In genomic region chr2:167219154-167219775, GRCm38 (mm10) we compare ENCODE assay signal across 8 mouse cellular contexts. TPM values are rescaled to one million over a fixed set of nuclear protein-coding genes. Genes with fewer than 3 reads are reported as not detected.
DNase-seq lines count a peak whose midpoint lies in the region; ATAC-seq and TF ChIP-seq lines count a peak whose summit lies in the region.

No protein-coding gene starts in this region.

- no peak overlapping the region for H3K9ac ChIP-seq in kidney, embryonic 16.5 days (replicated peaks; ENCODE audit: low read length)
- H3K9ac ChIP-seq in liver, adult 2 months (ENCODE audit: low read depth, low read length), result no peak overlapping the region
- no peak overlapping the region for H3K9ac ChIP-seq in neural tube, embryonic 12.5 days
- no peak overlapping the region for H3K9ac ChIP-seq in stomach, embryonic 16.5 days (ENCODE audit: low read length)

- peak; percentile 92 for TF ChIP-seq CTCF in liver, adult 2 months (IDR thresholded peaks at IDR 0.05; ENCODE audit: low read depth, low read length)

- no peaks in the 10 kb centered on the region for H3K79me2 ChIP-seq in liver, adult 2 months (ENCODE audit: control insufficient read depth, insufficient read depth, low read length)

- no peak overlapping the region for H3K4me2 ChIP-seq in kidney, embryonic 16.5 days (replicated peaks; ENCODE audit: low read depth, low read length)
- H3K4me2 ChIP-seq in neural tube, embryonic 12.5 days (replicated peaks), result no peak overlapping the region
- H3K4me2 ChIP-seq in stomach, embryonic 16.5 days (ENCODE audit: low read depth, low read length), result no peak overlapping the region

- ATAC-seq in kidney, embryonic 16.5 days (ENCODE audit: low FRiP score, low TSS enrichment), result peak; percentile 82
- peak; percentile 33; the same call in 1 of the 2 replicates for ATAC-seq in neural tube, embryonic 12.5 days (ENCODE audit: low FRiP score, low read depth)
- ATAC-seq in stomach, embryonic 16.5 days (ENCODE audit: insufficient read depth, low FRiP score), result peak; percentile 80; the same call in 1 of the 2 replicates

- H3K27ac ChIP-seq in embryonic facial prominence, embryonic 10.5 days (replicated peaks), result no peak overlapping the region
- H3K27ac ChIP-seq in kidney, embryonic 16.5 days (ENCODE audit: low read length), result no peak overlapping the region
- H3K27ac ChIP-seq in liver, adult 2 months (replicated peaks; ENCODE audit: insufficient read depth, low read depth, low read length), result no peak overlapping the region
- H3K27ac ChIP-seq in neural tube, embryonic 12.5 days, result no peak overlapping the region
- H3K27ac ChIP-seq in stomach, embryonic 16.5 days (ENCODE audit: low read length), result no peak overlapping the region

- DNase-seq in 3T3-L1 (ENCODE audit: low read depth, low spot score), result peak; percentile 94
- DNase-seq in adrenal gland, postnatal 14 days, result peak; percentile 88
- DNase-seq in embryonic facial prominence, embryonic 10.5 days (ENCODE audit: low spot score), result peak; percentile 85
- peak; percentile 82 for DNase-seq in heart, adult 8-10 months (ENCODE audit: low spot score)
- DNase-seq in liver, adult 2 months (ENCODE audit: extremely low read depth, low read depth, low spot score), result peak; percentile 57

- no peaks in the 10 kb centered on the region for H3K9me3 ChIP-seq in embryonic facial prominence, embryonic 10.5 days
- H3K9me3 ChIP-seq in kidney, embryonic 16.5 days (ENCODE audit: low read length), result no peaks in the 10 kb centered on the region
- H3K9me3 ChIP-seq in neural tube, embryonic 12.5 days, result no peaks in the 10 kb centered on the region
- no peaks in the 10 kb centered on the region for H3K9me3 ChIP-seq in stomach, embryonic 16.5 days (replicated peaks; ENCODE audit: control insufficient read depth, low read length)

- no peaks in the 10 kb centered on the region for H3K27me3 ChIP-seq in embryonic facial prominence, embryonic 10.5 days (replicated peaks; ENCODE audit: low read depth, poor library complexity, severe bottlenecking)
- H3K27me3 ChIP-seq in kidney, embryonic 16.5 days (ENCODE audit: insufficient read depth, low read length), result no peaks in the 10 kb centered on the region
- H3K27me3 ChIP-seq in liver, adult 2 months (ENCODE audit: control insufficient read depth, insufficient read depth, low read length), result no peaks in the 10 kb centered on the region
- H3K27me3 ChIP-seq in neural tube, embryonic 12.5 days (replicated peaks), result no peaks in the 10 kb centered on the region
- no peaks in the 10 kb centered on the region for H3K27me3 ChIP-seq in stomach, embryonic 16.5 days (ENCODE audit: control insufficient read depth, insufficient read depth, low read length)

- 0 out of 2 replicates have a peak, but pooled peaks cover 3% of the 10 kb centered on the region for H3K4me1 ChIP-seq in embryonic facial prominence, embryonic 10.5 days
- H3K4me1 ChIP-seq in kidney, embryonic 16.5 days (ENCODE audit: insufficient read depth, low read length), result no peaks in the 10 kb centered on the region
- no peaks in the 10 kb centered on the region for H3K4me1 ChIP-seq in liver, adult 2 months (ENCODE audit: control insufficient read depth, insufficient read depth, low read length)
- H3K4me1 ChIP-seq in neural tube, embryonic 12.5 days, result no peaks in the 10 kb centered on the region
- no peaks in the 10 kb centered on the region for H3K4me1 ChIP-seq in stomach, embryonic 16.5 days (ENCODE audit: control insufficient read depth, insufficient read depth, low read length)

- no peak overlapping the region for H3K4me3 ChIP-seq in embryonic facial prominence, embryonic 10.5 days
- no peak overlapping the region for H3K4me3 ChIP-seq in kidney, embryonic 16.5 days (ENCODE audit: low read length)
- no peak overlapping the region for H3K4me3 ChIP-seq in liver, adult 2 months (ENCODE audit: insufficient read depth, low read depth, low read length)
- H3K4me3 ChIP-seq in neural tube, embryonic 12.5 days, result no peak overlapping the region
- H3K4me3 ChIP-seq in stomach, embryonic 16.5 days (replicated peaks; ENCODE audit: low read length), result no peak overlapping the region

- peaks cover 57% of the 10 kb centered on the region for H3K36me3 ChIP-seq in embryonic facial prominence, embryonic 10.5 days (replicated peaks)
- H3K36me3 ChIP-seq in kidney, embryonic 16.5 days (ENCODE audit: insufficient read depth, low read length), result peaks cover 10% of the 10 kb centered on the region; the same call in 1 of the 2 replicates
- no peaks in the 10 kb centered on the region for H3K36me3 ChIP-seq in liver, adult 2 months (ENCODE audit: control insufficient read depth, insufficient read depth, low read length)
- no peaks in the 10 kb centered on the region for H3K36me3 ChIP-seq in neural tube, embryonic 12.5 days
- no peaks in the 10 kb centered on the region for H3K36me3 ChIP-seq in stomach, embryonic 16.5 days (ENCODE audit: control insufficient read depth, insufficient read depth, low read length)

- WGBS in embryonic facial prominence, embryonic 10.5 days, result 65% methylated on average over 8 of the region's 8 CpGs
- WGBS in kidney, embryonic 16.5 days, result 44% methylated on average over 8 of the region's 8 CpGs
- WGBS in liver, adult 2 months, result 46% methylated on average over 8 of the region's 8 CpGs
- WGBS in neural tube, embryonic 12.5 days, result 57% methylated on average over 8 of the region's 8 CpGs
- 42% methylated on average over 8 of the region's 8 CpGs for WGBS in stomach, embryonic 16.5 days

- TF ChIP-seq POLR2A in liver, adult 2 months (IDR thresholded peaks at IDR 0.05; ENCODE audit: extremely low read depth, insufficient read depth, low read length), result no peak

RNA-seq across cellular contexts. Expression of gene Ptgis, which starts 21.1 kb away (rescaled TPM):
- total RNA-seq in adrenal gland, postnatal 14 days (2021), result 17.1 and 20.4 TPM in 2 replicates
- 13.7 and 14.6 TPM in 2 replicates for polyA plus RNA-seq in embryonic facial prominence, embryonic 10.5 days (2016; fragmentation: Nextera tagmentation; extraction: Ambion mirVana)
- 10 to 100 TPM; 14.5 to 23.5 (median 16.9) TPM for total RNA-seq in heart, adult 8-10 months (2022)
- polyA plus RNA-seq in kidney, embryonic 16.5 days (2015; fragmentation: Nextera tagmentation; extraction: Ambion mirVana), result 18.4 and 20.6 TPM in 2 replicates
- 1.0 and 1.1 TPM in 2 replicates for total RNA-seq in liver, adult 2 months (2014; rRNA removed)
- polyA plus RNA-seq in liver, adult 2 months (2012; rRNA removed), result 1.4 and 3.1 TPM in 2 replicates
- 8.5 and 8.7 TPM in 2 replicates for polyA plus RNA-seq in neural tube, embryonic 12.5 days (2016; fragmentation: Nextera tagmentation; extraction: Ambion mirVana)
- 23.5 and 24.3 TPM in 2 replicates for polyA plus RNA-seq in stomach, embryonic 16.5 days (2015; fragmentation: Nextera tagmentation; extraction: Ambion mirVana)

RNA-seq across cellular contexts. Expression of gene Kcnb1, which starts 29.3 kb away (rescaled TPM):
- 16.4 and 22.1 TPM in 2 replicates for total RNA-seq in adrenal gland, postnatal 14 days (2021)
- polyA plus RNA-seq in embryonic facial prominence, embryonic 10.5 days (2016; fragmentation: Nextera tagmentation; extraction: Ambion mirVana), result 0.40 and 0.52 TPM in 2 replicates
- total RNA-seq in heart, adult 8-10 months (2022), result 10 to 100 TPM; 33.9 to 43.8 (median 38.8) TPM
- polyA plus RNA-seq in kidney, embryonic 16.5 days (2015; fragmentation: Nextera tagmentation; extraction: Ambion mirVana), result 1.1 and 1.2 TPM in 2 replicates
- total RNA-seq in liver, adult 2 months (2014; rRNA removed), result 0.81 and 0.83 TPM in 2 replicates
- polyA plus RNA-seq in liver, adult 2 months (2012; rRNA removed), result 0.32 and 0.60 TPM in 2 replicates
- 1.2 and 1.3 TPM in 2 replicates for polyA plus RNA-seq in neural tube, embryonic 12.5 days (2016; fragmentation: Nextera tagmentation; extraction: Ambion mirVana)
- polyA plus RNA-seq in stomach, embryonic 16.5 days (2015; fragmentation: Nextera tagmentation; extraction: Ambion mirVana), result 1.6 and 1.7 TPM in 2 replicates
